Mouse (Mus musculus) spleen, adult 18-20 months (tissue): ENCODE data around the gene Upk3a.

Experiments
- DNase-seq, 2 experiments: peaks; one replicate each; pipeline ENCODE4 v3.0.0; 2022; ENCODE audit warnings: mixed read lengths in 2 of 2

The Upk3a gene

GRCm38 (mm10) chr15:85016951-85017664 lies at the start of gene Upk3a:
Upk3a (plus strand) TSS chr15:85017141.
- no peak for DNase-seq

- no peak for DNase-seq
Observed at GRCm38 (mm10) chr15:84968534-84968933, 48.4 kb upstream of the Upk3a start.

GRCm38 (mm10) chr15:84972860-84973543 lies 43.9 kb upstream of the Upk3a start:
- DNase-seq: no peak

GRCm38 (mm10) chr15:84973544-84973871 lies 43.4 kb upstream of the Upk3a start:
- DNase-seq: no peak

- no peak for DNase-seq
Observed at GRCm38 (mm10) chr15:84975729-84976128, 41.2 kb upstream of the Upk3a start.

- DNase-seq: peak; percentile 22 to 32
Observed at GRCm38 (mm10) chr15:84981609-84982313, 35.2 kb upstream of the Upk3a start.

- no peak for DNase-seq
Observed at GRCm38 (mm10) chr15:84982888-84983287, 34.1 kb upstream of the Upk3a start.

- DNase-seq: no peak
Observed at GRCm38 (mm10) chr15:84983721-84984120, 33.2 kb upstream of the Upk3a start.

GRCm38 (mm10) chr15:84985516-84986160 lies 31.3 kb upstream of the Upk3a start:
- DNase-seq: no peak

- peak; percentile 41 to 47 for DNase-seq
Observed at GRCm38 (mm10) chr15:84986171-84987019, 30.5 kb upstream of the Upk3a start.

- peak in 1 of 2 experiments; percentile 59 for DNase-seq
Observed at GRCm38 (mm10) chr15:84987020-84987815, 29.7 kb upstream of the Upk3a start.

- peak; percentile 85 to 88 for DNase-seq
Observed at GRCm38 (mm10) chr15:84987874-84988825, 28.8 kb upstream of the Upk3a start, which contains the start of gene 5031439G07Rik. 5031439G07Rik (minus strand) TSS chr15:84988551.

- no peak for DNase-seq
Observed at GRCm38 (mm10) chr15:84989098-84989497, 27.8 kb upstream of the Upk3a start.

GRCm38 (mm10) chr15:84989771-84990170 lies 27.2 kb upstream of the Upk3a start:
- no peak for DNase-seq

GRCm38 (mm10) chr15:84994498-84994897 lies 22.4 kb upstream of the Upk3a start:
- DNase-seq: no peak

- no peak for DNase-seq
Observed at GRCm38 (mm10) chr15:84995041-84995440, 21.9 kb upstream of the Upk3a start.

- peak; percentile 48 to 62 for DNase-seq
Observed at GRCm38 (mm10) chr15:84995967-84996366, 21.0 kb upstream of the Upk3a start.

- no peak for DNase-seq
Observed at GRCm38 (mm10) chr15:84997768-84998454, 19.0 kb upstream of the Upk3a start.

- peak in 1 of 2 experiments; percentile 30 for DNase-seq
Observed at GRCm38 (mm10) chr15:84999911-85000310, 17.0 kb upstream of the Upk3a start.
